Mouse (Mus musculus) ovary, postnatal 14 days (tissue): Measurements from ENCODE around the gene Gna14.
A peak's percentile ranks its signal among the peaks of the same experiment; 100 is the strongest.

Source experiments
- DNase-seq: peaks from one replicate; pipeline ENCODE4 v3.0.0; 2022; ENCODE audit warnings: low spot score

Gene Gna14

DNA sequence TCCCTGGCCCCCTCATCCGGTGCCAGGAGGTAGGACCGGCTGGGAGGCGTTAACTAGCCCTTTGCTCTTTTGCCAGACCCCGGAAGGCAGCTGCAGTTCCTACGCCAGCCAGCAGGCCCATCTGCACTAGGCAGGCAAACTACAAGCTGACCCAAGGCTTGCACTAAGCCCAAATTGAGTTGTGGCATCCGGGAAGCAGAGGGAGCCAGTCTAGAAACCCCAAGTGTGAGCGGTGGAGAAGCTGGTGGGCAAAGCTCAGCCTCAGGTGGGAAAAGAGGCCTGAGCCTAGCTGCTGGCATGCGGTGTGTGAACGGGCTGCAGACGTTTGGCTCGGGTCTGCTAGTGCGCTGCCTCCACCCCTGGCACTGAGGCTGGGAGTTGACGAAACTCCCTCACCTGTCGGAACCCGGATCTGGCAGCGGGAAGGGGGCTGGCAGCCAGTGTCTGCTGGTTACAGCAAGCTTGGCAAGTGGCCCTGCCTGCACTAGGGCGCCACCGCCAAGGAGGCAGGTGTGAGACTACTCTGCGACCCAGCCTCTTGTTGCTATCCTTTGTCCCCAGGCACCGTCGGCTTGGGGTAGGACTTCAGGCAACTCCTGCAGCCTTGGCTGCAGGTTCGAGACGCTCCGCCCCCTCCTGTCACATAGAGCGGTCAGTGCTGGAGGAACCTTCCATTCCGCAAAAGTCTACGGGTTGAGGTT, at the start of gene Gna14:
Gna14 (plus strand) TSS at position 232 of the 701 bp plus-strand sequence.
- peak; percentile 65 for DNase-seq

DNA sequence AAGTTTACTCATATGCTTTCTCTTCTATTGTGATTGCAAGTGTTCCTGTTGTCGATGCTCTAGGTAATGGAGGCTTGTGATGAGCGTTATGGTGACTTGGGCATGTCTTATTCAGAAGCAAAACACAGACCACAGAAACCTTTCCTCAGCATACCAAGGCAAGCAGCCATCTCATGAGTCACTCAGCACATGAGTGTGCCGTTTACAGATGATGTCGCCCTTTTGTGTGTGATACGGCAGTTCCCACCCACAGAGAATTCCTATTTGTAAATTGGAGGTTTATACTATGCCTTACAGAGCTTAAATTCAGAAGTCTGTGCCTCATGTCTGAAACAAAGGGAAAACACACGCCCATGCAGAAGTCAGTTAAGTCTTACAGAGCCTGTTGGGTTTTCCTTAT, 49.0 kb upstream of the Gna14 start:
- no peak for DNase-seq

DNA sequence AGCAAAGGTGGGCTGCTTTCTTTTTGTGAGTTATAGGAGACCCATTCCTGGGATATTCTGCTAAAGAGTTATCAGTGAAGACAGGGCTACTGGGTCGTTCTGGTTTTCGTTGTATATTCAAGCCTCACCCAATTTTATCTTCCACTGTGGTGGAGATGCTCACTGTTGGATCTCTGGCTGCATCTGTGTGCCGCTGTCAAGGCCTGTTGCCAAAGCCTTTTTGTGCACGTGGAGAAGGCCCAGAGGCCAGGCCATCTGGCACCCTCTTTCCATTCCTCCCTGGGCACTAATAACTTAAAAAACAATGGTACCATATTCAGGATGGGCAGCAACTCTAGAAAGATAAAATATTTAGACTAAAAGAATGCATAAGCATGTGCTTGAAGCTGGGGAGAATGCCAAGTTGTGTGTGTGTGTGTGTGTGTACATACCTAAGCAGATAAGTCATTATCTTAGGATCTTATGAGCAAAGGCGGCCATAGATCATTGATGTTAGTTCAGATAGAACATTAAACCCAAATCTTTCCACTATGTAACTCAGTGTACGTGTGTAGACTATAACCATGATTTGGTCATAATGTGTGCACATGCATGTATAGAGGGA, 45.3 kb upstream of the Gna14 start:
- no peak for DNase-seq

DNA sequence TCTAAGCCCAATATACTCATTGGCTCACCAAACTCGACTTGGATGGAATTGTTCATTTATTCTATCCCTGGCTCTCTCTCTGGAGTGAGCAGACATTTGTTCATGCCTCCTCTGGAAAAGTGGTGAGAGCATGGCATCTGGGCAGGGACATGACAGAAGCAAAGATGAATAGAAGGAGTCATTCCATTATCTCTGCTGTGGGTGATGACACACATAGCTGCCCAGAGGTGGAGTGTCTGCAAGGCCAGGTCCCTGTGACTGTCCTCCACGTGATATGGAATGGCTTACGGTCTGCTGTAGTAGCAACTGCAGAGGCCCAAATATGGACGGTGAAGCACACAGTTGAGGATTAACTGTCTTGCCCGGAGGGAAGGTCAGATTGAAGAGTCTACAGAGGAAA, 41.2 kb upstream of the Gna14 start:
- no peak for DNase-seq

DNA sequence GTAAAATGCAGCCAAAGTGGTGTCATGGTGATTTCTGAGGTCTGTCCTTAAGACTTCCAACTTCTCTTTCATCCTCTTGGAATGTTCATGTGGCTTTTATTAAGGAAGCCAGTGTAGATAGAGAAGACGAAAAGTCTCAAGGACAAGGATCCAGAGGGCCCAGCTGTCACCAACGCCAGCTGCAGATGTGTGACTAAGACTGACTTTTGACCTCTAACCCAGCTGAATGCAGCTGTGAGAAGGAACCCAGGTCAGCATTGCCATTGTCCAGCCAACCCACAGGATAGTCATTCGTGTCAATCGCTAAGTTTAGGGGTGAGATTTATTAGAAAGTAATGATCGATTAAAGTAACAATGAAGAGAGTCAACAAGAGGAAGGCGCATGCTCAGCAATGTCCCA, 32.5 kb upstream of the Gna14 start:
- DNase-seq, result no peak

DNA sequence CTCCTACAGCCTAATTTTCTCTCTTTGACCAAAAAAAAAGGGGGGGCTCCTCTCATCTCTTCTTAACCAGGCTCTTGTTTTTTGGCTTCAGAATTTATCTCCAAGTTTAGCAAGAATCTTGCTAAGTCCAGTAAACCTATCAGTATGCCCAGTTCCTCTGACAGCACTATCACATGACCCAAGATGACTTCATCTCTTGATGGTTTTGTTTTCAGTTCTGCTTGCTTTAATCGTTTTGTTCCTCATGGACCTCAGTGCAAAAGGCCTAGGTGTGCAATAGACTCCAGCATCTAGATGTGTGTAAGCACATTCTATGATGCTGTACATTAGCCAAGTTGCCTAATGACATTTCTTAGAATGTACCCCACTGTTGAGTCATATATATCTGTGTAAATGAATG, 27.8 kb upstream of the Gna14 start:
- DNase-seq, result no peak

DNA sequence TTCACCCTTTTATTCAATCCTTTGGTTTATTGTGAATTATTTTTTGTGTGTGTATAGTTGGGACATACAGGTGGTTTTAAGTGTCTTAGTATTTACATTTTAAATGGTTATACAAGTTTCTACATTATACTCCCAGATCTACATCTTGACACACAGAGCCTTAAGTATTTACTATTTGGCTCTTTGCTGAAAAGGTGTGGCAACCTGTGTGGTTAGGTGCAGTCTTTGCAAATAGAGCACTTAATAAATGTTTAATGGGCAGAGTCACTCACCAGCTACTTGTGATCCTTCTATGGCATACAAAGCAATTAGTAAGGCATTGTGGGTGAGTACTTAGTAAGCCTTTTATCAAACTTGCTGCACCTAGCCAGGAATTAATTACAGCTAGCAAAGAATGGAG, 24.3 kb upstream of the Gna14 start:
- no peak for DNase-seq

DNA sequence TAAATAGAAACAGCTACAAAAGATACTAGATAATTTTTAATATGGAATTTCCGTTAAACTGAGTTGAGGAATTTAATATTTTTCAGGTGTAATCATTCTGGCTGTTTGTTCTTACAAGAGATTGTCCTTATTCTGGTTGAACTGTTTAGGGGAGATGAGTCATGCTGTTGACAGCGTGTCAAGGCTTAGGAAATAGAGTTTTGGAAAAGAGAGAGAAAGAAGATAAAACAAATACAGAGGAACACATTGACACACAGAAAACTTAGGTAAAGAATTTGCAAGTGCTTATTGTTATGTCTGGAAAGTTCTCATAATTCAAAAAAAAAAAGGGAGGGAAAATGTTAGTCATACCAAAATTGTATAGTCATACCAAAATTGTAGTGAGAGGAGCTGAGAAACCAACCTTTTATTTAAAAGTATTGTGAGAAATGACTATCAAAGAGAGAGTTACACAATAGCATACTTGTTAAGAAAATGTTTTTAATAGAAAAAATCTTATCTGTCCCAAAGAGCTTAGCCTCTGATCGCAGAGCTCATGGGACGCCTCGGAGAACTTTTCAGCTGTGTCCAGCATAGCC, 17.4 kb upstream of the Gna14 start:
- no peak for DNase-seq

DNA sequence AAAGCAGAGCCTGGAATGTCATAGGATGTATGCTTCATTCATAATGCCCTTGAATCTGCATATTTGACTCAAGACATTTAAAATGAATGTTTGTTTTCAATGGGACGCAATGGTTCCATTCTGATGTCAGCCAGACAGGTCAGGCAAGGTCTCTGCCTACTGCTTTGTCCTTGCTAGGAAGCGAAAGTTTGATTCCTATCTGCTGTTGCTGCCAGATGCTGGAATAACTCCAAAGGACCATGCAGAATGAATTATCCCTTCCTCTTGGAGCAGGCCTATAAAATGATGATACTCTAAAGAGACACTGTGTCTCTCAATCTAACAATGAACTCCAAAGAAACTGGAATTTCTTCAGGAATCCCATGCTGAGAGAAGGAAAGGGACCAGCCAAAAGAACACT, 10.0 kb upstream of the Gna14 start:
- no peak for DNase-seq

DNA sequence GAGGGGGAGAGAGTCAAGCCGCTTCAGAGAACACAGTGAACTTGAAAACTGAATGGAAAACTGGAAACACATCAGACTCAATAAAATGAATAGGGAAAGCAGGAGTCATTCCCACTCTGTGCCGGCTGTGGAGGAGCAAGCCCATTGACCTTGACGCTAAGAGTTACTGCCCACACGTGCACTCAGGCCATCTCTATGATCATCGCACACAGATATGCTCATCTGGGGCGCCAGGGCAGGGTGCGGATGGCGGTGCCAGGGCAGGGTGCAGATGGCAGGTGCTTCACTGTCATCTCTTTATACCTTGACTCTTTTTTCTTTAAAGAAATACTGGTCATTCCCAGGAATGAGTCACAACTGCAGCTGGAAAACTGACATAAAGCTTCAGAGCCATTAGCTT, 4.2 kb upstream of the Gna14 start:
- DNase-seq, result no peak

DNA sequence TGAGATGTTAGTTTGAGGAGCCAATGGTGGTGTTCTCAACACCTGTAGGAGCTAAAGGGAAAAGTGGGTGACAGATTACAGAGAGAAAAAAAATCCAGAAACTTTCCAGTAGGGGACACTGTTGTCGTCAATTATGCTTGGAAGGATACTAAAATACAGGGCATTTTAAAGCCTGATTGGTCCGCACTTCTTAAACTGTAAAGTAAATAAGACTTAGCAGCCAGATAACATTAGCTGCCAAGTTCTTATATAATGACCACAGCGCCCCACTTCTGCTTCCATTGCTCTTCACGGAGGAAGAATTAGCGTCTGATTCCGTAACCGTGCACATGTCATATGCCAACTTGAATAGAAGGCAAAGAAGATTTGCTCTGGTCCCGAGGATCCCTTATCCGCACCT, 683 bp upstream of the Gna14 start:
- DNase-seq, result no peak

DNA sequence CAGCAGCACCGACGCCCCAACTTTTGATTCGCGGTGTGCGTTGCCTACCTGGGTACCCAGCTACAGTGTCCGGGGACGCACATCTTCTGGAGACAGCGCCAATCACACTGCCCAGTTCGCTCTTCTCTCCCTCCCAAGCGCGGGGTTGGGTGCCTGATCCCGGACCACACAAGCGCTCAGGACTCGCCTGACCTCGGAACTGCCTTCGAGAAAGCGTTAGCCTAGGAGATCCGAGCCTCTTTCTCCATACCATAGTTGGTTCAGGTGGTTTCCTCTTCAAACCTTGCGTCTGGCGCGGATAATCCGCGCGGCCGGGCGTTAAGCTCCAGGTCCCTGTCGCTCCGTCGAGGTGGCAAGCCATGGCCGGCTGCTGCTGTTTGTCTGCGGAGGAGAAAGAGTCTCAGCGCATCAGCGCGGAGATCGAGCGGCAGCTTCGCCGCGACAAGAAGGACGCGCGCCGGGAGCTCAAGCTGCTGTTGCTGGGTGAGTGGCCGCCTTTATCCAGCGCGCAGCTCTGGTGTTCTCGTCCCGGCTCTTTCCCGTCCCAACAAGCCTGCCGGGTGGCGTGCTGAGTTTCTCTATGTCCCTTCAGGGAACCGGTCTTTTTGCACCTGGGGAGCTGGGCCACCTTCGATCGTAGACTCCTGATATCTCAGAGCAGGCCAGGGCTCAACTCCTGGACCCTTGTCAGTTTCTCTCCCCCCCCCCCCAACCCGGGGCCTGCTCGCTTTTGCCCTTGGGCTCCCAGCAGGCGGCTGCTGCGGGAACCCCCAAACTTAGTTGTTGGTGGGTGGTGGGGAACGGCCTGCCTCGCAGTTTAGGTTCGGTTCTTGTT, 990 bp downstream of the Gna14 start:
- peak; percentile 7 for DNase-seq

DNA sequence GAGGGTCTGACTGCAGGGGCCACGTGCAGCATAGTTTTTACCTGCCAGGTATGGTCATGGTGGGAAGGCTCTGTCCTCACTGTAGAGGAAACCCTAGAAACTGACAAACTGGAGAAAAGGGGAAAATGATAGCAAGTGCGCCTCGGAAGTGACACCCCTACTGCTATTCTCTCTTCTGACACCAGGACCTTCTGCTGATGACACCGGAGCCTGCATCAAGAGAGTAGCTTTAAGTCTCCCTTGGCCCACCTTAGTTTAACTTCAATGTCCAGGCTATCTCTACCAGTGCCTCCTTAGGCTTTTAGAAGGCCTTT, 1.6 kb downstream of the Gna14 start:
- DNase-seq, result no peak

DNA sequence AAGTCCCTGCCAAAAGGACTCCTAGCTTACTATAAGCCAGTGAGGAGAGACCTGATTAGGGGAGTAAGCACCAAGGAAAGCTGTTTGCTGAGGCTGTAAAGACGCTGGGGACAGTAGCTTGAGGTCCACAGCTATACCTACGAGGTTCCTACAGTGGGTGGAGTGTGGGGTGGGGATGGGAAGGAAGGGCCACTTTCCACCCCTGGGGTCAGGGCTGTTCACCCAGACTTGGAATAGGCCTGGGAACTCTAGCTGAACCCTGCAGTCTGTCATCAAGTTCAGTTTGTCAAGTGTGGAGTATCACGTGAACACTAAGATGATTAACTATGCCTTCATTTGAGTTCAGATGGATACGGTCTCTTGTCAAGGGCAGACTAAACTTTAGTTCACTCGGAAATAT, 2.3 kb downstream of the Gna14 start:
- no peak for DNase-seq

DNA sequence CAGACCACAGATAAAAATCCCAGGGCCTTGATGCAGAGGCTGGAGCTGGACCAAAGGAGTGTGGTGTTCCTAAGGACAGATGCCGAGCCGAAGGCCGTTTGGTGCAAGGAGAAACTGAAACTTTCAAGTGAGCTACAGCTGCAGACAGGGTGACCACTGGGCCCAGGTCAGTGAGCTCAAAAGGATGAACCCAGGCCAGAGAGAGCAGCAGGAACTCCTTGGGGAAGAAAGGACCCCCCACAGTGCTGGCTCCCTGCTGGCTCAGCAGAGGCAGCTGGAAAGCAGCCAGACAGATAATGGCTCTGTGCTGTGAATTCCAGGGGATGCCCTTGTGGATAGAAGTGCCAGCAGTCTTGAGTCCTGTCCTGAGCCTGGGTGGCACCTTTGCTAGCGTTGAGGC, 3.7 kb downstream of the Gna14 start:
- peak; percentile 28 for DNase-seq

DNA sequence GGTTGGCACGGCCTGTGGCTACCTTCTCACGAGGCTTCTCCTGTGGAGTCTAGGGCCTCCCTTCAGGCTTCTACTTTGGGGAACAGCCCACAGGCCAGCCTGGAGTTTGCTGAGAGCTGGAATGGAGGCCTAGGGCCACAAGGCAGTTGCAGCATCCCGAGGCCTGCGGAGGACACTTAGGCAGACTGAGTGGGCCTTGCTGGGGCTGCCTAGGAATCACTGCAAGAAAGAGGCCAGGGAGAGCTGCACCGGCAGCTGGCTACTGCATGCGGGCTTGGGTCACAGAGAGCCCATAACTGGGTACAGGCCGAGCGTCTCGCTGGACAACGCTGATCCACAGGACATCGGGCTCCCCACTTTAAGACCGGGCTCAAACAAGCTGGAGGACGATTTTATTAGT, 4.3 kb downstream of the Gna14 start:
- DNase-seq, result no peak

DNA sequence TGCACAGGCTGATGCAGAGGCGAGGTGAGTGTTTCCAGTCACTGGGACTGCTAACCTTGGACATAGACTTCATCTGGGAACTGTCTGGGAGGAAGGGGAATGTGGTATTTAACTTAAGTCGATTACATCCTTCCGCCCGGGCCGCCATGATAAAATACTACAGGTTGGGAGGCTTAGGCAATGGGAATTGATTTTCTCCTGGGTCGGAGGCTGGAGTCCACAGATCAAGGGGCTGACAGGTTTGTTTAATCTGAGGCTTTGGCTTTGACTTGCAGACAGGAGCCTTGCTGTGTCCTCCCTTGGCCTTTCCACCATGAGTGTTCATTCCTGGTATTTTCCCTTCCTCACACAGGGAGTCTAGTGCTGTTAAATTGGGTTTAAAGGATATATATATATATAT, 5.8 kb downstream of the Gna14 start:
- no peak for DNase-seq

DNA sequence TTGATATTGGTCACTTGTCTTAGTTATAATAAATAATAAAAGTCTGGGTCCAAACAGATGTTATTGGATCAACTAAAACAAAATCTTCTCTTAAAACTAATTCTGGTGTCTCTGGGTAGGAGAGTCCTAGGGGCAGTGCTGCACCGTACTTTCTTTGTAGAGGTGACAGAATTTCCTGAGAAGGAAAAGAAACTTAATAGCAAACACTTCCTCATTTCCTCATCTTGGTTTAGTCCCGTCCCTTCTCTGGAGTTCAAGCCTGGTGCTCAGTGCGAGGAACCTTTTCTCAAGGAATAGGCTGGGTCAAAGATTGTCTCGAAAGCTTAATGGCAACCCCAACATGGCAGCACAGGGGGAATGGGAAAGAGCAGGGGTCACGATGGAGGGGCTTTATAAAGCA, 7.8 kb downstream of the Gna14 start:
- DNase-seq, result no peak

DNA sequence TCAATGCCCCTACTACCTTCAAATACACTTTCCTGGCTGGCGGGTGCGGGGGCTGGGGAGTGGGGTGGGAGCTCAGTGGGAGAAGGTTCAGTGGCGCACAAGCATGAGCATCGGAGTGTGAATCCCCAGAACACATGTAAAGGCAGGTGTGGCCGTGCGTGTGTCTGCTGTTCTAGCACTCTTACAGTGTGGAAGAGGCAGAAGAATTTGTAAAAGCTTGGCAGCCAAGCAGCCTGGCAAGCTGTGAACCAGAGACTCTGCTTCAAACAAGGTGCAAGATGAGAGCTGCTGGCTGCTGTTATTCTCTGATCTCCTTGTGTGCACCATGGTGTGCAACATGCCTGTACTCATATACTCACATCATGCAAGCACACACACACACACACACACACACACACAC, 11.1 kb downstream of the Gna14 start:
- DNase-seq, result no peak

DNA sequence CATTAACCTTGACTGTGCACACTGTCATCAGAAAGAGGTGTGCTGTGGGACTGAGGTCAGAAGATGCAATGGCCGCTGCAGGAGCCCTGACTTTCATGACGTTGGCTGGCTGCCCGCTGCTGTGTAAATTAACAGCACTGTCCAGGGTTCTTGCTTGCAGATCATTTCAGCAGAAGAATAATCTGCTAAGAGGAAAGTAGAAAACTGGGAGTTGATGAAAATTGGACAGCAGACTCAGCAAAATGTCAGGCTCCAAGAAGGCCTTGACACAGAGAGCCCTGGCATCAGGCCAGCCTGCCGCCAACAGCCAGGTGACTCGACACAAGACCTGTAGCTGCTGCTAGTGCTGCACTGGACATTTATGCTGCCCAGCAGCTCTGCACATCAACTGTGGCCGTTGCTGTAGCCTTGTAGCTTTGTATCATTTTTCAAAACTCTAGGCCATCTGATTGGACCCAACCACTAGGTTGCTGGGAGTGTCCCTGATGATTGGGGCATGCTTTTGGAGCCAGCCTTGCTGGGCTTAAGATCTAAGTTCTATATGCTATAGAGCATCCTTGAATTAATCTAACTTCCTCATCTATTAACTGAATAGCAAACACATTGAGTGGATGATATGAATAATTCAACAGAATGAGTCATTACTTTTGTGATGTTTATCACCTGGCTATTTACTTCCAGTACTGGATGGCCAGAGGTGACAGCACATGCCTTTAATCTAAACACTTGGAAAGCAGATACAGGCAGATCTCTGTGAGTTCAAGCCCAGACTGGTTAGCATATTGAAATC, 12.5 kb downstream of the Gna14 start:
- peak; percentile 17 for DNase-seq

DNA sequence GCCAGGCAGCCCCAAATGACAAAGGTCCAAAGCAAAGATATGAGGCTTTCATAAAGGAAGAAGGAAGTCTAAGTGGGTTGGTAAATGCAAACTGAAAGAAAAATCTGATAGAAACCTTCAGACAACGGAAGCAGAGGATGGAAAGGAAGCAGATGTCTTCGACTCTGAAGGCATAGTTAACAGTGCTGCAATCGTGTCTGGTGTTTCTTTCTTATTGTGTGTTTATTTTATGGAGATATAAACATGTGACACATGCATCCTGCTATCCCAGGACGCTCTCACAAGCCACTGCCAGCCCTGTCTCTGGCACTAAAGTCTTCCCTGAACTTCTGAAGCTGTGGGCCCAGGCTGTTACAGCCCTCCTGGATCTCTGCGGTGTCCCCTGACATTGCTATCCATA, 13.2 kb downstream of the Gna14 start:
- no peak for DNase-seq

DNA sequence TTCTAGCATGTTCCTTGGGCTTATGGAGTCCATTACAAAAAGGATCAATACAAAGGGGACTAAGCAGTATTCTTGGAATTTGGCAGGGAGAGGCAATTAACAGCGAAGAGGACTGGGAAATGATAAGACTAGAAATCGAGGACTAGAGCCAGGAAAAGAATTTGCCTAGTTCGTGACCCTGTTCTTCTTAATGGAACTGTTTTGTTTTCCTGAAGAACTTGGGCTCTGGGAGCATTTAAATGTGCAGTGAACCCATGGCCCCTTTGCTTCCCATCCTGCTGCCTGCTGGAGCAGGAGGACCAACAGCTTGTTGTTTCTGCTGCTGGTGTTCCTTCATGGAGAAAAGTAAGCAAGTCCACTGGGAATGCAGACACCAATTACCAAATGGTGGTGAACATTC, 15.3 kb downstream of the Gna14 start:
- DNase-seq, result no peak
